Mouse (Mus musculus): ENCODE results near the gene Rfc1.

DNA sequence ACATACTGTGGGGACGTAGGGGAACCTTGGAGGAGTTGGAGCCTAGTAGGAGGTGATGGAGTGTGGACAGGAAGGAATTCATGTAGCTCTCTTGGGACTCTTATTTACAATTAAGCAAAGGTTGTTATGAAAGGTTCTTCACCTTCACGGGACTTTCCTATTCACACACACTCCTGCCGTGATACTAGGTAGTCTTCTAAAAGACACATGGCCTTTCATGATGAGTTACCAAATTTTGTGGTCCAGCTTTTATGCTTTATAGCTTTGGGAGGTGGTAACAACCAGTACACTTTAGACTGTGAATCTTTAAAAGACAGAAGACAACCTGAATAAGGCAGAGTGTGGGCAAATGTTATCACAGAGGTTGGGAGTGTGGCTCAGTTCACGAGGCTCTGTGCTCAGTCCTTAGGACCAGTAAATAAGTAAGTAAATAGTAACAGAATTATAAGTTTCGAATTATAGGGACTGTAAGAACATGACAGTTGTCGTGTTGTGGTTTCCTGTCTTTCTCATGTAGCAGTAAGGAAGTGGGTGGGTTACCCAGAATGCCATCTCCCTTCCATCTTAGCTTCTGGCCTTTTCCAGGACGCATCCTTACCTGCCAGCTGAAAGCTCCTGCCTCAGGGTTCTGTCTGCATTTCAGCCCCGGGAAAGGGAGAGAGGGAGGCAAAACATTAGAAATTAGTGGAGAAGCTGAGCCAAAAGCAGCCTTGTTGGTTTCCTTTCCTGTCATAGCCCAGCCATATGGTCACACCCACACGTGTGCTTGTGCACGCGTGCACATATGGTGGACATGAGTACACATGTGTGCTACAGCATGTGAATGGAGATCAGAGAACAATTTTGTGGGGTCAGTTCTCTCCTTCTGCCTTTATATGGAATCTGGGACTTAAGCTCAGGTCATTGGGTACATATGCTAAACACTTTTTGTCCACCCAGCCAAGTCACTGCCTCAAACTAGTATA, 117.9 kb downstream of the Rfc1 start:
- TF ChIP-seq CTCF (IDR thresholded peaks at IDR 0.05; ENCODE audit: control insufficient read depth, insufficient read depth, low read length) (no peak), POLR2A (IDR thresholded peaks at IDR 0.05; ENCODE audit: borderline replicate concordance, control insufficient read depth, low read depth, low read length) (no peak)

Data from bone marrow, adult 2 months (tissue).